Mouse (Mus musculus): ENCODE measurements at regions not wholly inside any gene's neighbourhood (a gene's known extent, or its start where the extent isn't known, plus 50 kb on each side); places are given as distances from the start of the nearest gene placed in this dataset.

- no peak for DNase-seq (ENCODE audit: low read depth, low spot score)
Observed at GRCm38 (mm10) chr11:26881635-26882034, 287.8 kb upstream of the Vrk2 start.

Data from skeletal muscle tissue, adult 2 months (tissue).